Mouse (Mus musculus): Measurements from ENCODE around the gene Gm15013.
"Not testable (repeated sequence)": the region's sequence is repeated elsewhere in the genome, so short reads cannot be mapped to it uniquely, and the experiment has no call there.

The Gm15013 gene

GRCm38 (mm10) chrX:139714381-139714780 lies at the start of gene Gm15013:
Gene Gm15013, minus strand, starts transcription at chrX:139714481.
- in situ Hi-C loops (cut with MboI; ENCODE audit: low sequenced_read_pairs), result no loop called here

DNA sequence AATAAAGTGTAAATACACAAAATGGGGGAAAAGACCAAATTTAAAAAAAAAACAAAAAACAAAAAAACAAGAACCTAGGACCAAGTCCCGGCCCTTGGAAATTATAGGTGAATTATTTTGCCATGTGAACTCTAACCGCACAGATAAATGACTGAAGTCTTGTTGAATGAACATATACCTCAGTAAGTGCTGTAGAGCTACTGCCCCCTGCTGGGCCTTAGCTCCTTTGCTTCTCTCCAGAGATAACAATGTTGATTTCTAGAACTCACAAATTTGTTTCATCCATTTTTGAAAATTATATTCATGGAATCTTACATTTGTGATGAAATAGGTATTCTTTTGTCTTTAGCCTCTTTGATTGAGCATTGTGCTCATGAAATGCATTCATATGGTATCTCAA lies 48.3 kb upstream of the Gm15013 start:
- in situ Hi-C loops (cut with MboI; ENCODE audit: low sequenced_read_pairs), result no loop called here

GRCm38 (mm10) chrX:139758634-139759033 lies 44.4 kb upstream of the Gm15013 start:
- in situ Hi-C loops (cut with MboI; ENCODE audit: low sequenced_read_pairs), result not testable (repeated sequence)

- in situ Hi-C loops (cut with MboI; ENCODE audit: low sequenced_read_pairs), result no loop called here
These were observed 37.6 kb upstream of the Gm15013 start for GRCm38 (mm10) chrX:139751855-139752254.

GRCm38 (mm10) chrX:139737066-139737465 lies 22.8 kb upstream of the Gm15013 start:
- in situ Hi-C loops (cut with MboI; ENCODE audit: low sequenced_read_pairs), result no loop called here

GRCm38 (mm10) chrX:139730541-139730940 lies 16.3 kb upstream of the Gm15013 start:
- in situ Hi-C loops (cut with MboI; ENCODE audit: low sequenced_read_pairs), result no loop called here

- in situ Hi-C loops (cut with MboI; ENCODE audit: low sequenced_read_pairs), result no loop called here
These were observed 8.1 kb upstream of the Gm15013 start for GRCm38 (mm10) chrX:139722350-139722749.

DNA sequence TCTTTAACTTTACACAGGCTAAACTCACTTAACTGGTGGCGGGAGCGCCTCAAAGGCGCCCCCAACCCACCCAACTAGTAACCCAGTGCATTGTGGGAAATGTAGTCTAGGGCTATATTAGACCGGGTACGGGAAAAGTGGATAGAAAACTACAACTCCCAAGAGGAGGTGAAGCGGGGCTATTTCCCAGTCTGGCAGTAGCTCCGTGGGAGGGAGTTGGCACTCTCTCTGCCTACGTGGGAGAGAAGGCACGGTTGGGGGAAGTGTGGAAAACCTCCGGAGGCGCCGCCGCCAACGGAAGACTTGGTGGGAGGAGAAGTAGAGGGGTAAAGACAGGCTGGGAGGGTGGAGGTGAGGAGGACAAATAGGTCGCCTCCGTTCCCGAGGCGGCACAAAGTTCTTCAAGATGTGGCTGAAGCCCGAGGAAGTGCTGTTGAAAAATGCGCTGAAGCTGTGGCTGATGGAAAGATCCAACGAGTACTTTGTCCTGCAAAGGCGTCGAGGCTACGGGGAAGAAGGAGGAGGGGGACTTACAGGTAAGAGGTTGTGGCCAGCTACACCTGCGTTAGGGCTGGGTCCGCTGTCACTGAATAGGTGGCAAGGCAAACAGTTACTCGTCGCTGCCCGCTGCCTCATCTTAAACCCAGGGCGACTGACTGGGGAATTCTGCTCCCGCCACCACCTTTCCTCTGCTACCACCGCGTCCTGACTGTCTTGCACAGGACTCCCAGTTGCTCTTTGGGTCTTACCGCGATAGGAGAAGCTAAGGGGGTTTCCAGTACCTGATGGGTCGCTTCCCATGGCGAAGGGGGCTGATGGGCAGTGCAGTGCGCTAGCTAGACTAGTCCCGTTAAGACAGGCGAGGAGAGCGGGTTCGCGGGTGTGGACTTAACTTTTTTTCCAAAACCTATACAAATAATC lies 29.2 kb downstream of the Gm15013 start, which contains the start of gene Tbc1d8b:
TSS of gene Tbc1d8b (plus strand) at position 222 of the 921 bp plus-strand sequence.
- in situ Hi-C loops (cut with MboI; ENCODE audit: low sequenced_read_pairs), result no loop called here

DNA sequence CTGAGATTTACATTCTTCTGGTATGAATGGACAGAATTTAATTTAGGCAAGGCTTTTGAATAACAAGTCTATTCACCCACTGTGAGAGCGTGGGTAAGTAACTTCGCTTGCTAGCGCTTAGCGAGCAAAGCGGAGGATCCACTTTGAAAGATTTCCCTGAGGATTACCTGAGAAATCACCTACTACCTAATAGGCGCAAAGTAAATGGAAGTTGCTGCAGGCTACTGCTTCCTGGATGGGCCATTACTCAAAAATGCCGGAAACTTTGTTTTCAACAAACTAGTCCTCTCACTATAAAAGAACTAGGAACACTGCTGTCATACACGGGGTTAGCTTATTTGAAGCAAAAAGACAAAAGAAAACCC lies 29.9 kb downstream of the Gm15013 start:
- in situ Hi-C loops (cut with MboI; ENCODE audit: low sequenced_read_pairs), result no loop called here

- in situ Hi-C loops (cut with MboI; ENCODE audit: low sequenced_read_pairs), result no loop called here
These were observed 48.5 kb downstream of the Gm15013 start for GRCm38 (mm10) chrX:139665829-139666228.
